Mouse (Mus musculus): ENCODE data around the gene Efcab8.
A peak's percentile ranks its signal among the peaks of the same experiment; 100 is the strongest.
"Not testable (repeated sequence)": the region's sequence is repeated elsewhere in the genome, so short reads cannot be mapped to it uniquely, and the experiment has no call there.

Gene Efcab8

DNA sequence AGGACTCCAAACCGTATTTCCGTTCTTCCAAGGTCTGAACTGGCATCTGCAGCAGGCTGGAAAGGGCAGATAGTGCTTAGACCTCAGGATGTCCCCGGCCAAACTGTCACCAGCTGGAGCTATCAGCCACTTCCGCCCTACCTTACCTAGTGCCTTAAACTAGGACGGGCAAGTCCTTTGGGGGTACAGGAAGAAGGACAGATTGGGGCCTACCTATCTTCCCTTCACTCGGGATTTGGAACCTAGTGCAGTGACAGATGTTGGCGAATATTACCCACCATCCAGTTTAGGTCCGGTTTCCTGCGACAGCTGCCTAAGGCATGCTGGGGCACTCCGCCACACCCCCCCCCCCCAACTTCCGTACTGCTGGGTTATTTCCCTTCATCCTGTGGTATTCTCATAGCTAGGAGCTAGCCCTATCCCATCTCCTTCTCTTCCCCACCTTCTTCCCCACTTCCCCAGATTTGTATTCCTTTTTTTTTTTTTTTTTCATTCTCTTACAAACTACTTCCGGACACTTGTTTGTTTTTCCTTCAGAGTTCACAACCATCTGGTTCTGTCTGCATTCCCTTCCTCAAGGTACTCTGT, at the start of gene Efcab8:
Gene Efcab8, plus strand, starts transcription at position 538 of the 588 bp plus-strand sequence.
- peak; percentile 4 for DNase-seq

GRCm38 (mm10) chr2:153734033-153734432, 45.7 kb upstream of the Efcab8 start:
- no peak for DNase-seq

DNA sequence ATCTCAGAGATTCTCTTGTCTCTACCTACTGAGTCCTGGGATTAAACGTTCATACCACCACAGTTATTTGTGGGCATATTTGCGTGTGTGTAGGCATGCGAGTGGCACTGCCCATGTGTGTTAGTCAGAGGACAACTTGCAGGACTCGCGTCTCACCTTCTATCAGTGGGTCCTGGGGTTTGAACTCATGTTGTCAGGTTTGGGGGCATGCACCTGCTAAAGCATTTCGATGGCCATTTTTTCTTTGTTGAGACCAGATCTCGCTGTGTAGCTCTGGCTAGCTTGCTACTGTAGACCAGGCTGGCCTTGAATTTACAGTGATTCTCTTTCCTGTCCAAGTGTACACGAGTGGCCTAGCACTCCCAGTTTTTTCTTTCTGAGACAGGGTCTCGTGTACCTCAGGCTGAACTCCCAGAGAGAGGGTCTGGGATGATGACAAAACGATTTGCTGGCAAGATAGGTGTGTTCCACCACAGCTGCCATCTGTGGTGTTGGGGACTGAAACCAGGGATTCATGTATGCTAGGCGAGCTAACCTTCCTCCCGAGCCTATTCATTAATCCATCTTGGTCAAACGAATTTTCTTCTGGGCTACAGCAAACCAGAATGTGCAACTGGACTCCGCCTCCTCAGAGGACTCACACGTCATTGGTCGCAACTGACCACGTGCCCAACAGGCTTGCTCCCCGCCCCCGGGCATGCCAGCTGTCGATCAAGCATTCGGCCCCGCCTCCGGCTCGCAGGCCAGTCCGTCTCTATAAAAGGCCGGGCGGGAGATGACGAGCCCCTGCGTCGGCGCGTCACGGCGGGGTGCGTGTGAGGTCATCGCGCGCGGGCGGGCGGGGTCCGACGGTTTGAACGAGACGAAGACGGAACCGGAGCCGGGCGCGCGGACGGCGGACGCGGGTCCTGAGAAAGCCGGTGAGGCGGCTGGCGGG, 39.0 kb upstream of the Efcab8 start, which contains the start of gene Mapre1:
Gene Mapre1, plus strand, starts transcription at position 775 of the 937 bp plus-strand sequence.
- peak; percentile 100 for DNase-seq

- peak; percentile 43 for DNase-seq
These were observed 38.2 kb upstream of the Efcab8 start for GRCm38 (mm10) chr2:153741437-153742065.

GRCm38 (mm10) chr2:153747994-153748393, 31.7 kb upstream of the Efcab8 start:
- no peak for DNase-seq

DNA sequence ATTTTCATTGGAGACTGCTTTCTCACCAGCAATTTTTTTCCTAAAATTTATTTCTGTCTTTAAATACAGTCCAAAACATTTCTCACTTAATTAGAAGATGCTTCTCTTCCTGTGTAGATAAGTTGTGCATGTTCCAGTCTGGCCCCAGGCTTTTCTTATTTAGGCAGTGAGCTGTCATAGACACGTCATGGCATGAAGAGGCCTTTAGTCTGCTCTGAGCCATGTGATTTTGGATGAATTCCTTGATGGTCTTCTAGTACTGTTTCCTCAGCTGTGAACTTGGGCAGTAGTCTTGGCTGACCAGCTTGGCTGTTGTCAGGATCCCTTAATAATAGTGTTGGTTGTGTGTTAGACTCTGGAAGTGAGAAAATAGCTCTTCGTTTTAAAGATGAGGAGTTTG, 29.4 kb upstream of the Efcab8 start:
- no peak for DNase-seq

- no peak for DNase-seq
These were observed 17.6 kb upstream of the Efcab8 start for GRCm38 (mm10) chr2:153762121-153762520.

DNA sequence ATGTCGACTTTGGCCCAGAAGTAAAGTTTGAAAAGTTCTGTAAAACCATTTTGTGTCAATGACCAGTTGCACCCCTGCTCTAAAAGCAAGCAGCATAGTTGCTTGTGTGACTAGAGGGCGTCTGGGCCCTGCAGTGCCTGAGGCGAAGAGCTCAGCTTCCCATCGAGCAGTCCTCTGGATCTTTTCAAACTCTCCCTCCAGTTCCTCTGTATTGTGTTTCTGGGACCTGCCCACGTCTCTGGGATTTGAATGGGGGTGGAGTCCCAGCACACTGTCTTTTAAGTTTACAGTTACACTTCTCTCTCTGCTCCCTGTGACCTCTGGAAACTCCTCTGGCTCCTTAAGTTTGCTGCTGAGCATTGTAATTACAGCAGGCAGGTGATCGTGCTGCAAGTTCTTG, 12.2 kb upstream of the Efcab8 start:
- DNase-seq: no peak

GRCm38 (mm10) chr2:153768881-153769280, 10.8 kb upstream of the Efcab8 start:
- DNase-seq: no peak

DNA sequence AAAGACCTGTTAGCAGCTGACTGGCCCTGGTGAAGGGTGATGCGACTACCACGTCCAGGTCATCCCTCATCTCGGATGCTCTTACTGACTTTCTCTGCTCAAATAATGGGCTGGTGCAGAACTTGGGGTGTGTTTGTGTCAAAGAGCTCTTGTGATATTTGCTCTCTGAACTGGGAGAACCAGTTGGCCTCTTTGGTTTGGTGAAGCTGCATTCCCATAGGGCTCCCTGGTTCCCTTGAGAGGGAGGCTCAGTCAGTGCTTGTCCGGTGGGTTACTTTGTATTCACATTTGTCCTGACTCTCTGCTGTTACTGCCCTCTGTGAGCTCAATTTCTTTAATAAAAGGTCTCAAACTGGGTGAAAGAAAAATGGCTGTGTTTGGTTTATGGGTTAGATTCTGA, 6.8 kb upstream of the Efcab8 start:
- DNase-seq: no peak

DNA sequence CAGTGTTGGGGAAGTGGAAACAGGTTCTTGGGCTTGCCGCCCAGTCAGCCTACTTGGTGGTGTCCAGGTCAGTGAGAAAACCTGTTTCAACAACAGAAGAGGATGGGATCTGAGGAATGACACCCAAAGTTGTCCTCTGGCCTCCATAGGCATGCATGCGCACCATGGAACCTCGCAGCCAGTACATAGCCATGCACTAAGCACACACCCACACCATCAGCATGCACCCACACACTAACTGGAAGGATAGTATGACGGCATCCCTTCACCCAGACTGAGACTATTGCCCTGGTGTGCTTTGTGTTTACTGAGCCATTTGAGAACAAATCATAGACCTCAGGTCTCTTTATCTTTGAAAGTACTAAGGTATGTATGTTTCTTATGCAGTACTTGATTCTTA, 4.3 kb upstream of the Efcab8 start:
- no peak for DNase-seq

GRCm38 (mm10) chr2:153778638-153779362, 931 bp upstream of the Efcab8 start:
- DNase-seq: peak; percentile 11

- no peak for DNase-seq
These were observed 1.4 kb downstream of the Efcab8 start for GRCm38 (mm10) chr2:153781181-153781580.

DNA sequence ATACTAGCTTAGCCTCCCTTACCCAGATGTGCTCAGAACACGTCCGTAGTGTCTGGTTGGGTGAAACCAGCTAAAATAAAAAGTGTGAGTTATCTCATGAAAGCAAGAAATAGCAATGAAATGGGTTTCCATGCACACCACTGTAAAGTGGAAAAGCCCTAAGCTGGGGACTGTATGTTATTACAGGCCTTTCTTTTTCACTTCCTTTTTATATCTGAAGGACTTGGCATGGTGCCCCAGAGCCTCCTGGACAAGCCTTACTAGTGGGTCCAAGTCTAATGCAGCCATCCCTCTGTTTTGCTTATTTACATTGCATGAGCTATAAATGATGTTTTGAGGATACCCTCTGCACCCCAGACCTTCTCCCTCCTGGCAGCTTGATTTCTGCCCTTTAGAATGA, 4.9 kb downstream of the Efcab8 start:
- no peak for DNase-seq

DNA sequence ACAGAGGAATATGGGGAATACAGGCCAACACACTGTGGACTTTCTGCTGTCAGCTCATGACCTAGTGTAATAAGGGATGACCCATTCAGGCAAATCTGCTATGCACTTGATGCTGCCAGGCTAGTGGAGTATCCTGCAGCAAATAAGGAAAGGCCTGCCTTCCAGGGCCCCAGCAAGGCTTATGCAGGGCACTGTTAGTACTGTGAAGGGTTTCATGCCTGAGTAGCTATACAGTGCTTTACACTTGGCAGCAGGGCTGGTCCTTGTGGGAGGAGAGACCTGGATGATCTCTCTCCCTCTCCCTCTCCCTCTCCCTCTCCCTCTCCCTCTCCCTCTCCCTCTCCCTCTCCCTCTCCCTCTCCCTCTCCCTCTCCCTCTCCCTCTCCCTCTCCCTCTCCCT, 13.6 kb downstream of the Efcab8 start:
- DNase-seq: no peak

DNA sequence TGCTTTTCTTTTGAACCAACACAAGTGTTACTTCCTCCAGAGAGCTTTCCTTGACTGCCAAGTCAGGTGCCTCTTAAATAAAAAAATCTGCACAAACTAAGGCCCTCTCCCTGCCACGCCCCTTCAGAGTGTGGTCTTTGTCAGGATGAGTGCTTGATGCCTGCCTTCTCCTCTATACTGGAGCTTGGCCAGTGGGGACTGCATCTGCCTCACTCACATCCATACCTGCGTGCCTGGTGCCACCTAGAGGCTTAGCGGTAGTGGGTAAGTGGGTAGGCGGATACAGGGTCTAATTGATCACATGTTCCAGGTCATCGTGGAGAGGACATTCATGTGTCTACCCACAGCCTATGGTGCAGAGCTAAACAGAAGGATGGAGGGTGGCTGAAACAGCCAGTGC, 15.4 kb downstream of the Efcab8 start:
- no peak for DNase-seq

GRCm38 (mm10) chr2:153807464-153807863, 27.7 kb downstream of the Efcab8 start:
- peak; percentile 79 for DNase-seq

DNA sequence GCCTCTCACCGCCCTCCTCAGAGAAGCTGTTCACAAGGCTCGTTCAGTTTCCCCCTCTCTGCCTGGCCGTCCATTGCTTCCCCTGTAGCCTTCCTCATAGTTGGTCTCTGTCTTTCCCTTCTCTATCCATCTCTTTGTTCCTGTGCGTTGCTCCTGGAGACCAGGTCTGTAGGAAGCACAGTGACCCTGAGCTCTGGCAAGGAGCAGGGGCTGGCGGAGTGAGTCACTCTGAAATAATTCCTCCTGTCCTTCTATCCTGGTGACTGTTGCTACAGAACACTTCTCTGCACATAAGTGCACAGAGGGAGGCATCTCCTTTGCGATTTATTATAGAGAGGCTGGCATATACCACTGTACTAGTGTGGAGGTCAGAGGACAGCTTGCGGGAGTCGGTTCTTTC, 28.4 kb downstream of the Efcab8 start:
- no peak for DNase-seq

GRCm38 (mm10) chr2:153808841-153809240, 29.1 kb downstream of the Efcab8 start:
- no peak for DNase-seq

GRCm38 (mm10) chr2:153809921-153810320, 30.2 kb downstream of the Efcab8 start:
- DNase-seq: no peak

GRCm38 (mm10) chr2:153822005-153822543, 42.3 kb downstream of the Efcab8 start:
- no peak for DNase-seq

GRCm38 (mm10) chr2:153824593-153824992, 44.9 kb downstream of the Efcab8 start:
- DNase-seq: no peak

- DNase-seq: not testable (repeated sequence)
These were observed 46.2 kb downstream of the Efcab8 start for GRCm38 (mm10) chr2:153825900-153826299.
